Mouse (Mus musculus) adrenal gland, adult 18-20 months (tissue): ENCODE results near the gene En1. TPM values are rescaled to one million over a fixed set of nuclear protein-coding genes. Genes with fewer than 3 reads are reported as not detected.

Experiments used
- DNase-seq, 2 experiments: peaks; one replicate each; pipeline ENCODE4 v3.0.0; 2021 to 2022; ENCODE audit warnings: low spot score in 2 of 2
- total RNA-seq, 2 experiments: library from RNA; stranded (reverse); gene quantifications; 1 replicate in 1 of 2; 2 replicates in 1 of 2; pipeline ENCODE4 v1.2.3; 2021

Gene En1
- total RNA-seq, 2 experiments from 2014 or later: not detected

GRCm38 (mm10) chr1:120615927-120616326, 13.7 kb downstream of the En1 start:
- DNase-seq: no peak

GRCm38 (mm10) chr1:120621383-120621782, 19.2 kb downstream of the En1 start:
- DNase-seq: no peak

GRCm38 (mm10) chr1:120626930-120627621, 24.9 kb downstream of the En1 start:
- no peak for DNase-seq

GRCm38 (mm10) chr1:120627622-120628001, 25.4 kb downstream of the En1 start:
- DNase-seq: no peak

- no peak for DNase-seq
Observed at GRCm38 (mm10) chr1:120628821-120629220, 26.6 kb downstream of the En1 start.

GRCm38 (mm10) chr1:120643380-120643779, 41.2 kb downstream of the En1 start:
- DNase-seq: no peak

- no peak for DNase-seq
Observed at GRCm38 (mm10) chr1:120643848-120644711, 41.9 kb downstream of the En1 start.

- no peak for DNase-seq
Observed at GRCm38 (mm10) chr1:120644755-120645154, 42.5 kb downstream of the En1 start.

GRCm38 (mm10) chr1:120650068-120650467, 47.9 kb downstream of the En1 start:
- no peak for DNase-seq

- DNase-seq: no peak
Observed at GRCm38 (mm10) chr1:120651997-120652396, 49.8 kb downstream of the En1 start.

- DNase-seq: no peak
Observed at GRCm38 (mm10) chr1:120654950-120655396, 52.8 kb downstream of the En1 start.

Other genes with a start within 250 kb of the En1 start
- not detected for gene Marco, start 97.4 kb upstream of the En1 start, total RNA-seq